Mouse (Mus musculus) CD4-positive naive resting alpha-beta T cell, adult 76 days (primary cell): Measurements from ENCODE around the gene Cluh. TPM values are rescaled to one million over a fixed set of nuclear protein-coding genes. Genes with fewer than 3 reads are reported as not detected.

ENCODE experiments used
- total RNA-seq: library from RNA; stranded (reverse); gene quantifications from one replicate; pipeline ENCODE4 v1.2.4, GENCODE M21; 2023

The Cluh gene
- total RNA-seq = 39.4 TPM

GRCm38 (mm10) chr11:74649095-74649646, at the start of gene Cluh:
Cluh (plus strand) TSS chr11:74649495.

GRCm38 (mm10) chr11:74610545-74611176, 38.6 kb upstream of the Cluh start, which contains the start of gene Rap1gap2:
Rap1gap2 (minus strand) TSS chr11:74610915.

DNA sequence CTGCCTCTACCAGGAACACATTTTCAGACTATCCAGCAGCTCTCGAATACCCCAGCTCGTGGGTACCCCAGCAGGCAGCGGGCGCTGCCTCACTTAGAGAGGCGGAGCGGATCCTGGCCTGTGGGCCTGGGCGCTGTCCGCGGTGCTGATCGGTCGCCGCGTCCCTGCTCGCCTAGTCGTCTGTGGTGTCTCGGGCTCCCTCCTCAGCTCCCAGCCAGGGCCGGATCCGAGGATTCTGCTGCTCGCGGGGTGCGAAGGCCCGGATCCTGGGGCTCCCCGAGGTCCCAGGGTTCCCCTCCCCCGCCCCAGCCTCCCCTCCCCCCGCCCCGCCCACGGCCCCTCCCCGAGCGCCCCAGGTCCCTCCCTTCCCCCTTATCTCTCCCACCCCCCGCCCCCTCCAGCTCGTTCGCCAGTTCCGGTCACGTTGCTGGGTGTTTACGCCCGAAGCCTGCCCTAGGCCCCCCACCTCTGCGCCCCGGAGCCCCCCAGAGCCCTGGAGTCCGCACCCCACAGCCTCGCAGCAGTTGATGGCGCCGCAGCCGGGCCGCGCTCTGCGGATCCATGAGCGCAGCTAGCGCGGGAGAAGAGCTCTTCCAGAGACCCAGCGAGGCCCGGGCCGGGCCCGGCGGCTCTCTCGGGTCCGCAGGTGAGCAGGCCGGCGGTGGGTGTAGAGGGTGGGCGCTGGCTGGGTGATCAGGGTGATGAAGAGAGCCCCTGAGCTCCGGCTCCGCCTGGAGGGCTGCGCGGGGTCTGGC, 29.9 kb upstream of the Cluh start, which contains the start of gene Ccdc92b:
Gene Ccdc92b (plus strand): TSS at position 405 of the 755 bp plus-strand sequence.

Other genes starting within 250 kb of the Cluh start
- gene Rap1gap2, start 38.6 kb upstream of the Cluh start, total RNA-seq = 4.7 TPM
- 0.32 TPM for gene Ccdc92b, start 29.9 kb upstream of the Cluh start, total RNA-seq
- 165 TPM for gene Pafah1b1, start 75.2 kb downstream of the Cluh start, total RNA-seq
- 49.0 TPM for gene Mettl16, start 121.3 kb downstream of the Cluh start, total RNA-seq
- gene Mnt, start 181.4 kb downstream of the Cluh start, total RNA-seq = 91.2 TPM
- gene Sgsm2, start 247.6 kb downstream of the Cluh start, total RNA-seq = 9.8 TPM
- gene Tsr1, start 248.6 kb downstream of the Cluh start, total RNA-seq = 77.6 TPM